Mouse (Mus musculus) megakaryocyte-erythroid progenitor cell, adult 5-6 weeks (primary cell): ENCODE measurements at regions not wholly inside any gene's neighbourhood (a gene's known extent, or its start where the extent isn't known, plus 50 kb on each side); places are given as distances from the start of the nearest gene placed in this dataset.
A peak's percentile ranks its signal among the peaks of the same experiment; 100 is the strongest.

ENCODE experiments used
- ATAC-seq: replicated peaks from 2 replicates; pipeline ENCODE4 v1.8.0; 2016; ENCODE audit warnings: mild to moderate bottlenecking, inconsistent platforms; ENCODE audit not compliant: severe bottlenecking, poor library complexity, low FRiP score, low TSS enrichment

DNA sequence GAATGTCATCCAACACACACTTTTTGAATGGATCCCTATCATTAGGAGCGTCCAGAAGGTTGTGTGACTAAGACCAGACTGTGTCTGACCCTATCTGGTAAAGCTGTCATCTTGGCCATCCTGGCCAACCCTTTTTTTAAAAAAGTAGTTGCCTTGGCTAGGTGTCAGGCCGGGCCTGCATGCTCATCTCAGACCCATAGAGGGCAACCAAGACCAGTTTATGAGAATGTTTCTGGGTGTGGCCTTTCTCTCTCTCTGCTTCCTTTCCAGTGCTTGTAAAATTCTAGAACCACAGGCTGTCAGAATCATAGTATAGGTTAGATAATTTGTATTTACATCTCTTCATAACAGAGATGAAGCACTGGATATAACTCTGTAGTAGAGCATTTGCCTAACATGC is 62.8 kb upstream of the Las1l start:
- ATAC-seq: peak; percentile 92

DNA sequence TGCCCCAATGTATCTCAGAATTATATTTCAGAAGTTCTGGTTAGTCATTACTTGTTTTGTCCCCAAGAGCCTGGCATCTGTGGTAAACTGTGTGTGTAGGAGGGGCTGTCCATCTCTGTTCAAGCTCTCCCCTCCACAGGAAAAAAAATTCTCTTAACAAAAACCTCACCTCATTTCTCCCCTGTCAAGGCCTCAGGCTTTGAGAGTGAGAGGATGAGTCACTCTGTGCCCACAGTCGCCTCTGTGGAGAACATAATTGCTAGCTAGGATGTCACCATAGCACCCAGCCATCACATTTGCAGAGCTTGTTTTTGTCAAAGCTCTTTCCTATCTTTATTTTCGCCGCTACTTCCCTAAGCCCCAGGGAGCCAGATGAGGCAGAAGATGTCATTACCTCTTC is 63.6 kb upstream of the Las1l start:
- no peak for ATAC-seq

DNA sequence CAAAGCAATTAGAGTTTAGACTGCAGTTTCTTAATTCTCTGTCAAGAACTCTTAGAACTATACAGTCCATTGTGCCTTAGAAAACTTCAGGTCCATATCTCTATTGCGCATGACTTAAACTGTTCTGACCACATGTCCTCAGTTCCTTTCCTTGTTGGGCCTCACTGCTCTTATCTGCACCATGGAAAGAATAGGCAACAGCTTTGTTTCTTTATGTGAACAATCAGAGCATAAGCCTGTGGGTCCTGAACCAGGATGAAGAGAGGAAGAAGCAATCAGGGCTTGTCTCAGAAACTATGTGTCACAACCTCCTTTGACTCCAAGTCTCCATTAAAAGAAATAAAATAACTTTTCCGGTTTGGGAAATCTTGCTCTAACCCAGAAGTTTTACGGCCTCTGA is 68.6 kb upstream of the Las1l start:
- no peak for ATAC-seq

DNA sequence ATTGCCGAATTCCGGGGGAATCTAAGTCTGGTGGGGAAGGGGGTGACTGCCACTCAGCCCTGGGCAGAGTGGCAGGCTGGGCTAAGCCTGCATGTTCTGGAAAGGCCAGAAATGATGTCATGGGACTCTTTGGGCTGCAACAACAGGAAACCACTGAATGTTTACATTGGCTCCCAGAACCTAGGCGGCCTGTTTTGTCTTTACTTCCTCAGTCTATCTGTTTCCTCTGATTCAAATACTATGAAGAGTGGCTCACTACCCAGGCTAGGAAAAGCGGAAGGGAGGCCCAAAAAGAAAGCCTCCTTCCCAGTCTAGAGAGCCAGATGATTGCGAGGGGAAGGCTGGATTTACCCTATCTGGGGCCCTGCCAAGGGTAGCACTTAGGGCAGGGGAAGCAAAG is 69.1 kb upstream of the Las1l start:
- no peak for ATAC-seq

DNA sequence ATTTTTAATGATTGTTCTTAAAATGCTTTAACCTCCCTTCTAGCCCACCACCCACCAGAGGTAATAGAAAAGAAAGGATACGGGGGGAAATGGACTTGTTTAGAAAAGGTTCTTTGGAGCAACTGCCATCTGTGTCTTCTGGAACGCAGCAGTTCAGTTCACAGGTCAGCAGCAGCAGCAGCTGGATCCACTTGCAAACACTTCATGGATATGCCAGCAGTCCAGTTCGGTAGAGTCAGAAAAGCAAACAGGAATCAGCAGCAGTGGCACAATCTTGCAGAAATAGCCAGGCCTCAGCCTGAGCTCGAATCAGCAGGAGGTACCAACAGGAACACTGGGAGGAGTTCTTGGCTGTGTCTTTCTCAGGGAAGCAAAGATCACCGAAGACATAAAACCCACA is 64.3 kb upstream of the Msn start:
- no peak for ATAC-seq

DNA sequence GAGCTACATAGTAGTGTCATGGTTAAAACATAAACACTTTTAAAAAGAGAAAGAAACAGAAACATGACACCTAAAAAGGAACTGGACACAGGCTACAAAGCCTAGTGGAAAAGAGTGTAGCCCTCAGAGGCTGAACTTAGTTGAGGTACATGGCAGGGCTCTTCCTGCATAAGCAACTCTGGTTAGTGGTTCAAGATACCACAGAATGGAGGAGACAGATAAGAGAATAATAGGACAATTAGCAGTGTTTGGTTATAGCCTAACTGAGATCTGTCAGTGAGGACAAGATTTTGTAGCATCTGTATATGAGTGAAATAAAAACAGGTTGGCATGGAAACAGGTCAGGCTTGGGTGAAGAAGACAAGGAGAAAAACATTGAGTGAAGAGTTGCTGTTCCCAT is 60.5 kb upstream of the Msn start:
- peak; percentile 67 for ATAC-seq

DNA sequence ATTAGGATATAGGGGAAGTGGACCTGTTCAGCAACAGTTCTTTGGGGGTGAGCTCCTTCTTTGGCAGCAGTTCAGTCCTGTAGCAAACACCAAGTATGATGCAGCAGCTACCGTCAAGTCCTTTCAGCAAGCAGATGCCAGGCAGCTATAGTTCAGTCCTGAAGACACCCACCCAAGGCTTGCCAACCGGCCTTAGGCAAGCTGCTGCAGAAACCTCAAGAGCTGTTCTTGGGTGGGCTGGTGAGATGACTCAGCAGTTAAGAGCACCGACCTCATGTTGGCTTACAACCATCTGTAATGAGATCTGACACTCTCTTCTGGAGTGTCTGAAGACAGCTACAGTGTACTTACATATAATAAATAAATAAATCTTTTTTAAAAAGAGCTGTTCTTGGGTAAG is 53.6 kb upstream of the Msn start:
- no peak for ATAC-seq
